Mouse (Mus musculus) kidney, adult 2 months (tissue): ENCODE measurements around the gene Pknox2.

Experiments used
- CTCF ChIP-seq: fragments of 200-500 bp; conservative IDR thresholded peaks from 2 replicates; pipeline ENCODE4 v1.5.1; 2011; ENCODE audit warnings: low read depth, mild to moderate bottlenecking, control low read depth, low read length, moderate library complexity, mixed read lengths; ENCODE audit not compliant: insufficient read depth, insufficient read length
- POLR2A ChIP-seq: fragments of 200-500 bp; IDR thresholded peaks from one replicate; pipeline ENCODE4 v1.6.1; 2011; ENCODE audit warnings: low read depth, low read length, control low read depth

GRCm38 (mm10) chr9:37143046-37143931 is 3.9 kb downstream of the Pknox2 start:
- TF ChIP-seq CTCF, result no peak
- TF ChIP-seq POLR2A, result no peak
